Mouse (Mus musculus): ENCODE results near the gene Olfr95. TPM values are rescaled to one million over a fixed set of nuclear protein-coding genes. Genes with fewer than 3 reads are reported as not detected.

Gene Olfr95
- polyA plus RNA-seq, 1 experiment from 2014 or later, result not detected

GRCm38 (mm10) chr17:37203206-37203916 lies 9.6 kb downstream of the Olfr95 start:
- H3K4me3 ChIP-seq (replicated peaks), result no peak overlapping the region
- no peak overlapping the region for H3K27ac ChIP-seq (replicated peaks)
- H3K4me1 ChIP-seq, result no peaks in the 10 kb centered on the region
- no peak for ATAC-seq (ENCODE audit: insufficient number of reproducible peaks, low FRiP score, low TSS enrichment, low read depth)
- peaks cover 14% of the 10 kb centered on the region for H3K27me3 ChIP-seq
- 0% methylated on average over 4 of the region's 4 CpGs for WGBS
- H3K9ac ChIP-seq, result no peak overlapping the region
- H3K36me3 ChIP-seq, result no peaks in the 10 kb centered on the region
- H3K4me2 ChIP-seq (replicated peaks), result no peak overlapping the region
- no peaks in the 10 kb centered on the region for H3K9me3 ChIP-seq (replicated peaks)

- H3K9ac ChIP-seq, result no peak within 1 kb of the TSS
- H3K4me2 ChIP-seq (replicated peaks), result no peak within 1 kb of the TSS
- WGBS, result 57% methylated on average over 2 of the region's 2 CpGs
- no peaks in the 10 kb centered on the region for H3K36me3 ChIP-seq
- no peaks in the 10 kb centered on the region for H3K9me3 ChIP-seq (replicated peaks)
- no peak within 1 kb of the TSS for H3K27ac ChIP-seq (replicated peaks)
- H3K4me3 ChIP-seq (replicated peaks), result no peak within 1 kb of the TSS
- H3K4me1 ChIP-seq, result 0 out of 2 replicates have a peak, but pooled peaks cover 4% of the 10 kb centered on the region
- H3K27me3 ChIP-seq, result peaks cover 38% of the 10 kb centered on the region
- no peak for ATAC-seq (ENCODE audit: insufficient number of reproducible peaks, low FRiP score, low TSS enrichment, low read depth)
Observed at GRCm38 (mm10) chr17:37200894-37201293, 12.0 kb downstream of the Olfr95 start, which contains the start of gene Olfr94. Olfr94 (minus strand) TSS chr17:37200994.

DNA sequence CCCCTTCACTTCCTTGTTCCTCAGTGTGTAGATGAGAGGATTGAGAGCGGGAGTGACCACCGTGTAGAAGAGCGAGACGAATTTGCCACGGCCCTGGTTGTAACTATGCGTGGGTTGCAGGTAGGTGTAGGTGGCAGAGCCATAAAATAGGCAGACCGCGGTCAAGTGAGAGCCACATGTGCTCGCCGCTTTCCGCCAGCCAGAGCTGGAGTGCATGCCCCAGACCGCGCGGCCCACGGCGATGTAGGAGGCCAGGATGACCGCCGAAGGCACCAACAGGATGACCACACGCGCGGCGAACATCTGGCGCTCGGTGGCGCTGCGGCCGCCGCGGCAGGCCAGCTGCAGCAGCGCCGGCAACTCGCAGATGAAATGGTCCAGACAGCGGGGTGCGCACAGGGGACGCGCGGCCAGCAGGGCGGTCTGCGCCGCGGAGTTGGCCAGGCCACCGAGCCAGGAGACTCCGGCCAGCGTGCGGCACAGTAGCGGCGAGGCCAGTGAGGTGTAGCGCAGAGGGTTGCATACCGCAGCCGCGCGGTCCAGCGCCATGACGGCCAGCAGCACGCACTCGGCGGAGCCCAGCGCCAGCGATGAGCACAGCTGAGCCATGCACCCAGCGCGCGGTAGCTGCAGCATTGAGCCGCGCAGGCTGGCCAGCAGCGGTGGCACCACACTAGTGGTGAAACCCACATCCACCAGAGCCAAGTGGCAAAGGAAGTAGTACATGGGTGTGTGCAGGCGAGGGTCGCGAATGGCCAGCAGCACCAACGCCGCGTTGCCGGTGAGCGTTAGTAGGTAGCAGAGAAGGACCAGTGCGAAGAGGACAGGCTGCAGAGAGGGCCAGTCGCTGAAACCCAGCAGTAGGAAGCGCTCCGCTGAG lies 15.8 kb downstream of the Olfr95 start:
- H3K36me3 ChIP-seq, result no peaks in the 10 kb centered on the region
- H3K27ac ChIP-seq (replicated peaks), result no peak overlapping the region
- peak; percentile 76 for ATAC-seq (ENCODE audit: insufficient number of reproducible peaks, low FRiP score, low TSS enrichment, low read depth)

GRCm38 (mm10) chr17:37194782-37195181 lies 18.1 kb downstream of the Olfr95 start:
- Histone ChIP-seq H3K4me2 (replicated peaks) (no peak overlapping the region), H3K4me3 (replicated peaks) (no peak overlapping the region), H3K4me1 (0 out of 2 replicates have a peak, but pooled peaks cover 4% of the 10 kb centered on the region), H3K36me3 (no peaks in the 10 kb centered on the region), H3K27ac (replicated peaks) (no peak overlapping the region), H3K9me3 (replicated peaks) (no peaks in the 10 kb centered on the region), H3K9ac (no peak overlapping the region), H3K27me3 (peaks cover 41% of the 10 kb centered on the region)
- 76% methylated on average over 5 of the region's 5 CpGs for WGBS
- ATAC-seq (ENCODE audit: insufficient number of reproducible peaks, low FRiP score, low TSS enrichment, low read depth), result no peak

More for the DNA sequence above, 15.8 kb downstream of the Olfr95 start:
- H3K4me3 ChIP-seq (replicated peaks), result peak overlapping the region; percentile 46
- no peak overlapping the region for H3K9ac ChIP-seq
- WGBS, result 1% methylated on average over 77 of the region's 77 CpGs
- no peaks in the 10 kb centered on the region for H3K9me3 ChIP-seq (replicated peaks)
- H3K27me3 ChIP-seq, result peaks cover 49% of the 10 kb centered on the region
- 0 out of 2 replicates have a peak, but pooled peaks cover 4% of the 10 kb centered on the region for H3K4me1 ChIP-seq
- H3K4me2 ChIP-seq (replicated peaks), result peak overlapping the region; percentile 89

DNA sequence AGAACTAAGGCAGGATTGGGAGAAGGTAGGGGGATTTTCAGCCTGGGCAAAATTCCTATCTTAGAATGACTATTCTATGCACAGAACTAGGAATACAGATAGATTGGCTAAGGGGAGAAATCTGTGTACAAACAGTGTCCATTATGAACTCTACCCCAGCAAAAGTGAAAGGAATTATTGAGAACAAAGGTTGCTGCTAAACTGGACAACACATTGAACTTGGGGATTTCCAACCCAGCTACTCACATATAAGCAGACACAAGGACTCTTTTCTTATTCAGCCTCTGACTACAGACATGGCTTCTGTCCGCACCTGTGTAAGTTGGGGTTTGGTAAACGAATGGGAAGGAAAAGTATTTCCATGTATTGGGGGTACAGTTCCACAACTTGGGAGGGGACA lies 19.3 kb downstream of the Olfr95 start, which contains the start of gene Ubd:
Gene Ubd, plus strand, starts transcription at position 237 of the 400 bp plus-strand sequence.
- no peak within 1 kb of the TSS for H3K27ac ChIP-seq (replicated peaks)
- no peaks in the 10 kb centered on the region for H3K9me3 ChIP-seq (replicated peaks)
- H3K9ac ChIP-seq, result no peak within 1 kb of the TSS
- 0 out of 2 replicates have a peak, but pooled peaks cover 4% of the 10 kb centered on the region for H3K4me1 ChIP-seq
- no peaks in the 10 kb centered on the region for H3K36me3 ChIP-seq
- H3K27me3 ChIP-seq, result peaks cover 38% of the 10 kb centered on the region
- no peak within 1 kb of the TSS for H3K4me2 ChIP-seq (replicated peaks)
- WGBS, result 80% methylated on average over 2 of the region's 2 CpGs
- ATAC-seq (ENCODE audit: insufficient number of reproducible peaks, low FRiP score, low TSS enrichment, low read depth), result no peak
- H3K4me3 ChIP-seq (replicated peaks), result no peak within 1 kb of the TSS

DNA sequence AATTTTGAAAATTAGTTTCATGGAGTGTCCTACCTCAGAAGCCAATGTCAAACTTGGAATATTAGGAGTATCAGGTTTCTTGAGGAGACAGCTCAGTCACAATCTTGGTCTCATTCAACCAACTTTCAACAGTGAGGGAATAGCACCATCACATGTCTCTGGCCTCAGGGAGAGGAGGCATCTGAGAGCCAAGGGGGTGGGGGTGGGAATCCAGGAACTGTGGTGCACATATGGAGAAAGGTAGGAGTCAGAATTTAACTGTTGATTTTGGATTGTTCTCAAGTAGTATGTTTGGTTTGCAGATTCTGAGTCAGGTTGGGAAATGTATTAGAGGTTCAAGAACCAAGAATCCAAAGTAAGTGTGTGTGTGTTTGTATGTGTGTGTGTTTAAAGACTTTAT lies 19.9 kb downstream of the Olfr95 start:
- 0 out of 2 replicates have a peak, but pooled peaks cover 4% of the 10 kb centered on the region for H3K4me1 ChIP-seq
- H3K4me2 ChIP-seq (replicated peaks), result no peak overlapping the region
- no peaks in the 10 kb centered on the region for H3K9me3 ChIP-seq (replicated peaks)
- no peak overlapping the region for H3K4me3 ChIP-seq (replicated peaks)
- ATAC-seq (ENCODE audit: insufficient number of reproducible peaks, low FRiP score, low TSS enrichment, low read depth), result no peak
- no peaks in the 10 kb centered on the region for H3K36me3 ChIP-seq
- H3K27me3 ChIP-seq, result peaks cover 32% of the 10 kb centered on the region
- no peak overlapping the region for H3K9ac ChIP-seq
- no peak overlapping the region for H3K27ac ChIP-seq (replicated peaks)

- Histone ChIP-seq H3K27me3 (peaks cover 10% of the 10 kb centered on the region; the same call in 1 of the 2 replicates), H3K4me1 (no peaks in the 10 kb centered on the region), H3K9me3 (replicated peaks) (no peaks in the 10 kb centered on the region), H3K9ac (no peak overlapping the region), H3K4me2 (replicated peaks) (no peak overlapping the region), H3K4me3 (replicated peaks) (no peak overlapping the region), H3K36me3 (no peaks in the 10 kb centered on the region), H3K27ac (replicated peaks) (no peak overlapping the region)
- 28% methylated on average over 2 of the region's 2 CpGs for WGBS
- no peak for ATAC-seq (ENCODE audit: insufficient number of reproducible peaks, low FRiP score, low TSS enrichment, low read depth)
Observed at GRCm38 (mm10) chr17:37190711-37191110, 22.2 kb downstream of the Olfr95 start.

- no peak overlapping the region for H3K4me2 ChIP-seq (replicated peaks)
- H3K27ac ChIP-seq (replicated peaks), result no peak overlapping the region
- no peaks in the 10 kb centered on the region for H3K4me1 ChIP-seq
- no peaks in the 10 kb centered on the region for H3K9me3 ChIP-seq (replicated peaks)
- H3K27me3 ChIP-seq, result no peaks in the 10 kb centered on the region
- no peak overlapping the region for H3K4me3 ChIP-seq (replicated peaks)
- no peaks in the 10 kb centered on the region for H3K36me3 ChIP-seq
- no peak overlapping the region for H3K9ac ChIP-seq
- no peak for ATAC-seq (ENCODE audit: insufficient number of reproducible peaks, low FRiP score, low TSS enrichment, low read depth)
- WGBS, result 43% methylated on average over 6 of the region's 6 CpGs
Observed at GRCm38 (mm10) chr17:37185474-37185873, 27.4 kb downstream of the Olfr95 start.

DNA sequence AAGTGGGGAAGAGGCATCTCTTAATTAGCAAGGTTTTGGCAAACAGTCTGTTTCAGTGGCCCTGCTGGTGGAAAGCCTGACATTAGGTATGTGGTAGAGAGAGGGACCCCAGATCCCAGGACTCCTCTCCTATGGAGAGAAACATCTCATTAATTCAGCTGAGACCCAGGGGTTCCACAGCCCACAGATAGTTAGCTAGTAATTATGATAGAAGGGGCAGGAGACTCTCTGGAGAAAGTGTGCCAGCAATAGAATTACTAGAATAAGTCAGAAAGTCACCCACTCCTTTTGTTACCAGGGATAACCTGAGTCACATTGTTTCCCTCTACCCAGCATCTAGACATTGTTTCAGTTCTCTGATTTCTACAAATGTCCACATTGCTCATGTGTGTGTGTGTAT lies 51.5 kb downstream of the Olfr95 start, which contains the start of gene Olfr93:
Gene Olfr93, minus strand, starts transcription at position 101 of the 400 bp plus-strand sequence.
- no peak for ATAC-seq (ENCODE audit: insufficient number of reproducible peaks, low FRiP score, low TSS enrichment, low read depth)
- H3K9ac ChIP-seq, result no peak within 1 kb of the TSS

More for the DNA sequence above, 51.5 kb downstream of the Olfr95 start, which contains the start of gene Olfr93:
- no peak within 1 kb of the TSS for H3K4me2 ChIP-seq (replicated peaks)
- no peaks in the 10 kb centered on the region for H3K36me3 ChIP-seq
- H3K4me1 ChIP-seq, result no peaks in the 10 kb centered on the region
- H3K4me3 ChIP-seq (replicated peaks), result no peak within 1 kb of the TSS
- H3K27me3 ChIP-seq, result no peaks in the 10 kb centered on the region
- no peaks in the 10 kb centered on the region for H3K9me3 ChIP-seq (replicated peaks)
- H3K27ac ChIP-seq (replicated peaks), result no peak within 1 kb of the TSS
